Mouse (Mus musculus) CH12.LX (cell line): ENCODE measurements around the gene Ikzf1. TPM values are rescaled to one million over a fixed set of nuclear protein-coding genes. Genes with fewer than 3 reads are reported as not detected.
A peak's percentile ranks its signal among the peaks of the same experiment; 100 is the strongest.

Experiments
- DNase-seq: peaks from one replicate; pipeline ENCODE4 v3.0.0-alpha.2; 2013; ENCODE audit errors: extremely low read depth
- H3K27ac ChIP-seq: 2 replicates; pipeline ENCODE4 v1.5.1; 2012; ENCODE audit warnings: low read depth, mild to moderate bottlenecking, control low read depth, moderate library complexity; ENCODE audit not compliant: insufficient read depth
- H3K27me3 ChIP-seq: replicated peaks from 2 replicates; pipeline ENCODE3; 2012; ENCODE audit warnings: inconsistent platforms
- H3K36me3 ChIP-seq, 2 experiments: replicated peaks in 1 of 2; 2 replicates each; pipeline versions ENCODE3 to v1.6.1; 2012; ENCODE audit warnings: inconsistent platforms in 1 of 2, low read length in 1 of 2, mild to moderate bottlenecking in 1 of 2, mixed read lengths in 1 of 2, moderate library complexity in 1 of 2; ENCODE audit not compliant: control insufficient read depth in 1 of 2, insufficient read depth in 1 of 2
- H3K4me1 ChIP-seq, 2 experiments: 2 replicates each; pipeline ENCODE4 v1.6.1; 2012; ENCODE audit warnings: inconsistent platforms in 1 of 2, moderate library complexity in 1 of 2; ENCODE audit not compliant: insufficient read depth in 2 of 2, control insufficient read depth in 1 of 2
- H3K4me2 ChIP-seq: 2 replicates; pipeline ENCODE4 v1.6.1; 2012; ENCODE audit warnings: low read depth, mild to moderate bottlenecking, control low read depth; ENCODE audit not compliant: poor library complexity, insufficient read depth, severe bottlenecking
- H3K4me3 ChIP-seq, 3 experiments: fragments of 150-350 bp in 1 of 3; sonication (generic) in 1 of 3; replicated peaks in 1 of 3; 2 replicates each; pipeline versions ENCODE3 to v1.5.1; 2011 to 2012; ENCODE audit warnings: low read depth in 2 of 3, low read length in 2 of 3, mild to moderate bottlenecking in 2 of 3, moderate library complexity in 2 of 3, control low read depth in 1 of 3, improper control_type of control experiment in 1 of 3, inconsistent platforms in 1 of 3, mixed read lengths in 1 of 3; ENCODE audit not compliant: poor library complexity in 1 of 3
- H3K79me2 ChIP-seq: replicated peaks from 2 replicates; pipeline ENCODE4 v1.6.1; 2012; ENCODE audit warnings: mild to moderate bottlenecking, moderate library complexity; ENCODE audit not compliant: control insufficient read depth, poor library complexity, insufficient read depth, severe bottlenecking; ENCODE audit errors: extremely low read depth
- H3K9ac ChIP-seq: 2 replicates; pipeline ENCODE4 v1.6.1; 2012; ENCODE audit warnings: low read depth, mild to moderate bottlenecking, control low read depth, moderate library complexity; ENCODE audit not compliant: insufficient read depth
- H3K9me3 ChIP-seq: replicated peaks from 2 replicates; pipeline ENCODE3; 2012; ENCODE audit warnings: low read length, inconsistent platforms, mixed read lengths
- GABPA ChIP-seq: IDR thresholded peaks from 2 replicates; pipeline ENCODE4 v1.6.1; 2012; ENCODE audit warnings: low read depth, low read length, improper control_type of control experiment, inconsistent platforms; ENCODE audit not compliant: insufficient replicate concordance
- JUND ChIP-seq: conservative IDR thresholded peaks from 2 replicates; pipeline ENCODE4 v1.6.1; 2011; ENCODE audit warnings: low read depth, low read length, improper control_type of control experiment
- MAZ ChIP-seq: IDR thresholded peaks from 2 replicates; pipeline ENCODE4 v1.6.1; 2012; ENCODE audit warnings: low read depth, mild to moderate bottlenecking, inconsistent platforms, low read length, improper control_type of control experiment, moderate library complexity
- MEF2A ChIP-seq: IDR thresholded peaks from 2 replicates; pipeline ENCODE4 v1.6.1; 2014; ENCODE audit warnings: low read depth, mild to moderate bottlenecking, inconsistent platforms, low read length, improper control_type of control experiment, borderline replicate concordance
- SIN3A ChIP-seq: IDR thresholded peaks from 2 replicates; pipeline ENCODE4 v1.6.1; 2012; ENCODE audit warnings: low read length, improper control_type of control experiment, inconsistent platforms
- USF2 ChIP-seq: conservative IDR thresholded peaks from 2 replicates; pipeline ENCODE4 v1.6.1; 2011; ENCODE audit warnings: low read depth, low read length, improper control_type of control experiment
- ZNF384 ChIP-seq: IDR thresholded peaks from 2 replicates; pipeline ENCODE4 v1.6.1; 2012; ENCODE audit warnings: low read depth, low read length, improper control_type of control experiment, inconsistent platforms
- dilution Hi-C: fragments of 300-500 bp; cut with MboI; formaldehyde crosslinking; loops from 2 replicates; pipeline ENCODE4 v1.14.3; 2020; ENCODE audit warnings: low sequenced_read_pairs; ENCODE audit not compliant: extremely low pct_unique_long_range_greater_than_20kb, extremely low pct_ligation_motif_present
- in situ Hi-C: fragments of 300-500 bp; cut with MboI; formaldehyde crosslinking; loops from 3 replicates; pipeline ENCODE4 v1.14.3; 2019; ENCODE audit warnings: low sequenced_read_pairs, low pct_ligation_motif_present, low pct_unique_long_range_greater_than_20kb, mixed read lengths
- polyA plus RNA-seq: library from polyadenylated mRNA; unstranded; fragments of >175 nt; gene quantifications from 2 replicates; pipeline ENCODE4 v1.2.1, GENCODE M21; 2012; ENCODE audit warnings: low read depth; ENCODE audit not compliant: insufficient read length
- total RNA-seq, 2 experiments: library from RNA; depleted of rRNA; stranded (reverse); fragments of 300-350 nt in 1 of 2; fragments of >200 nt in 1 of 2; gene quantifications; 2 replicates each; pipeline ENCODE4 v1.2.3; 2012 to 2014

Ikzf1 gene
- total and polyA plus RNA-seq, 3 experiments: 33.1 to 68.7 (median 51.2) TPM

DNA sequence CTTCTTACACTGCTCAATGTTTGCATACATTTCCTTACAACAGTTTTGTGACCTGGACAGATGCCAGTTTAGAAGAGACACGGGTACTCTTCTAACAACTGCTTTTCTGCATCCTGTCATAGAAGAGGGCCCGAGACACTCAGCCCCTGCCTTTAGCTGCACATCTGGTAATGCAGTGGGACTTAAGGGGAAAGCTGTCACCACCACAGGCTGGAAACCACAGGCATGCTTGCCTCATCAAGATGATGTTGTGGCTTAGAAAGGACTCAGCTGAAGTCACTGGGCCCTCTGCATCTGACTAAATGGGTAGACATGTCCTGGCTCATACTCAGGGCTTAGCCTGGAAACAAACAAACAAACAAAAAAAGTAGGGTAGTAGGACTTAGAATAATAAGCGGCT, 135.9 kb downstream of the Ikzf1 start (continued):
- no peak for TF ChIP-seq MAZ
- TF ChIP-seq GABPA: no peak

DNA sequence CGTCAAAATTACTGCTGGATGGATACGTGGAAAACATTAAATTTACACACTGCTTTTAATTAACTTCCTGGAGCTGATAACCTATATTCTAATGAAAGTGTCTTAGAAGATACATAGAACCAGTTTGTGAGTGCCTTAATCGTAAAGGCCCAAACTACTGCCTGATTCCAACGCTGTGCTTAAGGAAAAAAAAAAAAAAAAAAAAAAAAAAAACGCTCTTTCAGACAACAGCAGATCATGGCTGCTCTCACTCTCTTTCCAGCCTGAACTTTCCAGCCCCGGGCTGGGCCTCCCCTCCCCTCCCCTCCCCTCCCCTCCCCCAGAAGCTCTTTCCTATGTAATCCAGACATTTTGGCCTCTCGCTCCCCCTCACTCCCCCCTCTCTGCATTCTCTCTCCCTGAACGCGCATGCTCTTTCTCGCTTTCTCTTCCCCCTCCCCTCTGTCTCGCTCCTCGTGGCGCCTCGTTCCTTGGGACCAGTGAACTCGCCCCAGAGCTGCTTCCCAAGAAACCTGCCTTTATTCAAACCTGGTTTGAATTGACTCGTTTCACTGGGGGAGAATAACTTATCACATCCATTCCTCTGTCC, 136.7 kb downstream of the Ikzf1 start:
- Histone ChIP-seq H3K4me1 (peaks cover 10 to 37% of the 10 kb centered on the region in 2 experiments), H3K9ac (no peak overlapping the region)

More for the DNA sequence above, 136.7 kb downstream of the Ikzf1 start:
- no peak overlapping the region for H3K27ac ChIP-seq
- no peak overlapping the region for H3K4me2 ChIP-seq
- TF ChIP-seq JUND (no peak), USF2 (no peak), ZNF384 (peak; percentile 57; the same call in 1 of the 2 replicates), SIN3A (no peak), MEF2A (no peak)
- TF ChIP-seq, all 38 proteins: peak for 1
- no peaks in the 10 kb centered on the region for H3K36me3 ChIP-seq
- H3K4me3 ChIP-seq: no peak overlapping the region
- dilution Hi-C loops (loop anchor here (25.0 kb wide), 1 partner anchor 141 kb away; no protein-coding TSS in a partner anchor), in situ Hi-C loops (loop anchor here (25.0 kb wide), 3 partner anchors 391 to 716 kb away; no protein-coding TSS in a partner anchor)
- no peak for DNase-seq
- no peaks in the 10 kb centered on the region for H3K79me2 ChIP-seq
- H3K27me3 ChIP-seq: no peaks in the 10 kb centered on the region
- no peaks in the 10 kb centered on the region for H3K9me3 ChIP-seq

Other genes with a start within 250 kb of the Ikzf1 start
- gene Spata48, start 222.9 kb upstream of the Ikzf1 start, total RNA-seq (2012; rRNA removed): 0.42 and 1.5 TPM in 2 replicates
- 0.22 and 0.51 TPM in 2 replicates for gene Spata48, start 222.9 kb upstream of the Ikzf1 start, total RNA-seq (2014; rRNA removed)
- gene Spata48, start 222.9 kb upstream of the Ikzf1 start, polyA plus RNA-seq: 0.35 and 0.44 TPM in 2 replicates
- 0.34 TPM in 2 replicates for gene Zpbp, start 222.6 kb upstream of the Ikzf1 start, total RNA-seq (2012; rRNA removed)
- gene Zpbp, start 222.6 kb upstream of the Ikzf1 start, total RNA-seq (2014; rRNA removed): 0.62 and 0.66 TPM in 2 replicates
- 0.25 and 0.50 TPM in 2 replicates for gene Zpbp, start 222.6 kb upstream of the Ikzf1 start, polyA plus RNA-seq
- not detected in 2 replicates for gene 4930512M02Rik, start 57.2 kb upstream of the Ikzf1 start, total RNA-seq (2012; rRNA removed)
- gene 4930512M02Rik, start 57.2 kb upstream of the Ikzf1 start, total RNA-seq (2014; rRNA removed): not detected in 2 replicates
- not detected in 2 replicates for gene 4930512M02Rik, start 57.2 kb upstream of the Ikzf1 start, polyA plus RNA-seq
- 82.8 and 98.5 TPM in 2 replicates for gene Fignl1, start 124.0 kb downstream of the Ikzf1 start, total RNA-seq (2012; rRNA removed)
- gene Fignl1, start 124.0 kb downstream of the Ikzf1 start, total RNA-seq (2014; rRNA removed): 189 TPM in 2 replicates
- 98.5 and 101 TPM in 2 replicates for gene Fignl1, start 124.0 kb downstream of the Ikzf1 start, polyA plus RNA-seq
- gene Ddc, start 213.1 kb downstream of the Ikzf1 start, total RNA-seq (2012; rRNA removed): not detected in 2 replicates
- gene Ddc, start 213.1 kb downstream of the Ikzf1 start, total RNA-seq (2014; rRNA removed): 0.17 and 0.19 TPM in 2 replicates
- 0.12 and 0.33 TPM in 2 replicates for gene Ddc, start 213.1 kb downstream of the Ikzf1 start, polyA plus RNA-seq